Mouse (Mus musculus) gastrocnemius, postnatal 4 days (tissue): ENCODE measurements at regions not wholly inside any gene's neighbourhood (a gene's known extent, or its start where the extent isn't known, plus 50 kb on each side); places are given as distances from the start of the nearest gene placed in this dataset.
"Not testable (repeated sequence)": the region's sequence is repeated elsewhere in the genome, so short reads cannot be mapped to it uniquely, and the experiment has no call there.

ENCODE experiments used
- DNase-seq, 2 experiments: peaks; one replicate each; pipeline ENCODE4 v3.0.0; 2021 to 2022; ENCODE audit warnings: low spot score in 2 of 2, mixed read lengths in 2 of 2

DNA sequence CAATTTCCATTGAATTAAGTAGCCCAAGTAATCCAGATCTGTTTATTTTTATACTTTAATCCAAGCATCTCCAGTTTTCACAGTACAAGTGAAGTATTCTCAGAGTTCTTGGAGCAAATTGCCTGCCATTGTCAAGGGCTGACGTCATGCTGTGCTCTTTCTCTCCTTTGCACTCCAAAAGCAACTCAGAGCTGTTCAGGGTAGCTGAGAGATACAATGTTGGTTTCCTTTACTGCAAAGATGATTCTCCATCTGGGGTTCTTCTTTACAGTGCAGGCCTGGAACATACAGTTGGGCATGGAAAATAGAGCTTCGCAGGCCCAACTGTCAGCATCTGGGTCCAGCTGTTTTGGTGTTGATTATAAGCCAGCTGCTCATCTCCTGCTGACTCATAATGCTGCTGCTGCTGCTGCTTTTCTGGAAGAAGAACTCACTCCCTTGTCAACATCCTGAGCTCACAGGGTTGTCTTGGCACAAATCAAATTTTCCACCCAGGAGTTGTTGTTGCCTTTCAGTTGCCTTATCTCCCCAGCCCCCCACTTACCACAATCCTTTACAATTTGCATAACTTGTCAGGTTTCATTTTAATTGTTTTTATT, 454.7 kb upstream of the Slc5a7 start:
- peak in 1 of 2 experiments; percentile 8 for DNase-seq

DNA sequence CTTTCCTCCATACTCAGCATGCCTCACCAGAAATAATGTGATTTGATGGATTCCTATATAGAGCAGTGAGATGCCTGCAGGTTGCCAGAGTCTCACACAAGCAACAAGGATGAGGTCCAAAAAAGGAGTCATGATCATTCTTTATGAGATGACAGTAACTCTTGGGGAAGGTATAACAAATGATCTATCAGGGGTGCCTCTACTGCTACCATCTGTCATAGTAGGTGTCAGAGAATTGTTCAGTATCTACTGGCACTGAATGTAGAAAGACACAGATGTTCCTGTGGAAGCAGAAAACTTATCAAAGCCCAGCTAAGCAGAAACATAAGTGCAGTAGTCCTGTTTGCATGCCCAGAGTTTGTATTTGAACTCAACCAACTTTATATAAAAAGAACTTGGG, 454.1 kb upstream of the Slc5a7 start:
- DNase-seq = no peak

DNA sequence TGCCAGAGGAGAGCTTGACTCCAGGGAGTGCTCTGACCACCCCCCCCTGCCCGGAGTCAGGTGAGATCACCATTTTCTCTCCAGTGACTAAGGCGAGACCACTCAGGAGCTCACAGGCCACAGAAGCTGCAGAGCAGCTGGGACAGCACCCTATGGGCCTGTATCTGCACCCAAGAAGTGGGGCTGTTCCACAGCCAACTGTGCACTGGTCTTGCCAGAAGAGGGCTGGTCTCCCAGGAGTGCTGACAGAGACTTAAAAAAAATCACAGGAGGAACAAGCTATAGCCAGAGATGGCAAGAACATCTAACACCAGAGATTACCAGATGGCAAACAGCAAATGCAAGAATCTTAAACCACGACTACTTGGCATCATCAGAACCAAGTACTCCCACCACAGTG, 437.0 kb upstream of the Slc5a7 start:
- no peak for DNase-seq

DNA sequence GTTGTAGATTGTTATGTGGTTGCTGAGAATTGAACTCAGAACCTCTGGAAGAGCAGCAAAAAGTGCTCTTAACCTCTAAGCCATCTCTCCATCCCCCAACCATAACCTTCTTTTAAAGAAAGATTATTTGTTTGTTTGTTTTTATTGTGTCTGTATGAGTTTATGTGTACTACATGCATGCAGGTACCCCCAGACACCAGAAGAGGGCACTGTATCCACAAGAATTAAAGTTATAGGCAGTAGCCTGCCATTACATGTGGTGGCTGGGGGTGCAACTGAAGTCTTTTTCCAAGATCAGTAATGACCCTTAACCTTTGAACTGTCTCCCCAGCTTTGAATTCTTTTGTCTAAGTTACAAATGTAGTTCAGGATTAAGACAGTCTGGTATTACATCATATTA, 428.8 kb upstream of the Slc5a7 start:
- DNase-seq = no peak

DNA sequence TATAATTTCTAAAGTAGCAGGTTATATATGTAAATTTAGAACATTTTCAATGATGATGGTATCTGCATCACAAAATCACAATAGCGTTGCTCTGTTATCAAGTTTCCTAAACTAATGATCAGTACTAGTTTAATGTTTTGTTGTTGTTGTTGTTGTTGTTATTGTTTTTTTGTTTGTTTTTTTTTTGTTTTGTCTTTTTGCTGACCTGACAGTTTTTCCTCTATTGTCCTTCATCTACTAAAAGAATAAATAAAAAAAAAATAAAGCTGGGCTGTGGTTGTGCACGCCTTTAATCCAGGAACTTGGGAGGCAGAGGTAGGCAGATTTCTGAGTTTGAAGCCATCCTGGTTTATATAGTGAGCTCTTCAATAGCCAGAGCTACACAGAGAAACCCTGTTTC, 427.9 kb upstream of the Slc5a7 start:
- no peak for DNase-seq

DNA sequence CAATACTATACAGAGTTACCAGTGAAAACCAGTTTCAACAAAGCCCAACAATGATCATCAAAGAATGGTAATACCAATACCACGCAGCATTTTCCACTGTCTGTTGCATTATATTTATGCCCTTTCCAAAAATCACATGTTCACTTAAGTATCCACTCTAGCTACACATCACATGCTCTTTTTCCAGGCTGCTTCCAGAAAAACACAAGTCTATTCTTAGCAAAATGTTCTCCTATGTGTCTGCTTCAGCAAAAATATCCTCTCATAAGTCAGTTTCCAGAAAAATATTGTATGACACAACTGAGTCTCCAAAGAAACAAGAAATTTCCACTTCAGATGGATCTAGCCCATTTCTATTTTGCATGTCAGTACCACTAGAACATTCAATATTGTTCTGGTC, 414.2 kb upstream of the Slc5a7 start:
- DNase-seq = no peak

DNA sequence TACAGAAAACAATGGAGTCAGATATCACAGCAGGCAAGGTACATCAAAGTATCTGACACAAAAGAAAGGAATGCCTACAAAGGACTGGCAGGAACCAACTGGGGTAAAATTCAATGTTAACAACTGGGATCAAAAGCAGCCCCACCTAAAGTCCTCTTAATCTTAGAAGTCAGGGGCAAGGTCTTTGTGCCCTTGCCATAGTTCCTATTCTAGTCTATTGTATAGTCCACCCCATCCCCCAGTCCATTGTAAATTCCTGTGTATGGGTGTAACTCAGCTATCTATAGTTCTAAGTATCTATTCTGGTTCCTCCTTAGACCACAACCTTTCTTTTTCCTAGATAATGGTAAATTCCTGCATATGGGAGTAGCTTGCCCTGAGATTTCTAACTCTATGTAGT, 409.0 kb upstream of the Slc5a7 start:
- not testable (repeated sequence) for DNase-seq

DNA sequence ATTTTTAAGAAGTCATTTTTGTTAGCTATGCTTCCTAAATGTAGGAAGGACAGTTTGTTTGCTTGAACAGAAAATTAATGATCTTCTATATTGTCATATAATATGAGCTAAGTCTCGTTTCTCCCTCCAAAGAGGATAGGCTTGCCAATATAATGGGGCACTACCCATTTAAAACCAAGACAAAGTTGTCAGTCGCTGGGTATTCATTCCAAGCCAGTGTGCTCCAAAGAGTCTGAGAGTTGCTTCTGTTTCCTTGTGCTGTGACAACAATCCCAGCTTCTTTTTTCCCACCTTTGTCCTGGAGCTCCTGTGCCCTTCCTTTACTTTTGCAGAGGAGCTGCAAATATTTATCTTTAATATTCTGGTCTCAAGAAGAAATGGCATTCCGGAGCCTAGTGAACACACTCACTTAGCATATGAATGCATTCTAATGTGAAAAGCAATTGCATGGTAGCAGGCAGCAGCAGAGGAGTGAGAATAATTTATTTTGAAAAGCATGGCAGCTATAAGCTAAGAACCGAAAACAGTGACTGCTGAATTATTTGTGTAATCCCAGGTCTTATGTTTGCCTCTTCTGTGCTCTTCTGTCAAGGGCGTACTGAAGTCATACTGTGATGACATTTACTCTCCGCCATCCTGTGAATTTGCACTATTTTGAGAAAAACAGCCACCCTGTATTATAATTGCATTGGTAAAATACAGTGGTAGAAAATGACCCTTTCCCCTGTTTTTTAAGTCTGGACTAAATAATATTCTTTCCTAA, 402.7 kb upstream of the Slc5a7 start:
- DNase-seq = no peak

DNA sequence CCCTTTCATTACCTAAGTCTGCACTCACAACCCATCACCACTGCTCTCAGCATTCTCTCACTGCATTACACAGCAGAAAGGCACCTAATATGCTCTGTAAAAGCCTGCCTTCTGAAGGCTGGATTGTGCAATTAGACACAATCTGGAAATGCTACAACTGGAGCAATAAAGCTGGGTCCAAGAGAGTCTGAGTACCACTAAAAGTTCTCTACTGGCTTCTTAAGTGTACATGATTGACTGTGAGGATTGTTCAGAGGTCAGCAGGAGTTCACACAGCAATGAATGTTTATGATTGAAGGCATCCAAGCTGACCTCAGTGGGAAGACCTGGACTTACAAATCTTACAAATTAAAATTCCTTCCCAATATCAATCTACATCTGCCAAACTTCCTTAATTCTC, 395.8 kb upstream of the Slc5a7 start:
- DNase-seq = no peak

DNA sequence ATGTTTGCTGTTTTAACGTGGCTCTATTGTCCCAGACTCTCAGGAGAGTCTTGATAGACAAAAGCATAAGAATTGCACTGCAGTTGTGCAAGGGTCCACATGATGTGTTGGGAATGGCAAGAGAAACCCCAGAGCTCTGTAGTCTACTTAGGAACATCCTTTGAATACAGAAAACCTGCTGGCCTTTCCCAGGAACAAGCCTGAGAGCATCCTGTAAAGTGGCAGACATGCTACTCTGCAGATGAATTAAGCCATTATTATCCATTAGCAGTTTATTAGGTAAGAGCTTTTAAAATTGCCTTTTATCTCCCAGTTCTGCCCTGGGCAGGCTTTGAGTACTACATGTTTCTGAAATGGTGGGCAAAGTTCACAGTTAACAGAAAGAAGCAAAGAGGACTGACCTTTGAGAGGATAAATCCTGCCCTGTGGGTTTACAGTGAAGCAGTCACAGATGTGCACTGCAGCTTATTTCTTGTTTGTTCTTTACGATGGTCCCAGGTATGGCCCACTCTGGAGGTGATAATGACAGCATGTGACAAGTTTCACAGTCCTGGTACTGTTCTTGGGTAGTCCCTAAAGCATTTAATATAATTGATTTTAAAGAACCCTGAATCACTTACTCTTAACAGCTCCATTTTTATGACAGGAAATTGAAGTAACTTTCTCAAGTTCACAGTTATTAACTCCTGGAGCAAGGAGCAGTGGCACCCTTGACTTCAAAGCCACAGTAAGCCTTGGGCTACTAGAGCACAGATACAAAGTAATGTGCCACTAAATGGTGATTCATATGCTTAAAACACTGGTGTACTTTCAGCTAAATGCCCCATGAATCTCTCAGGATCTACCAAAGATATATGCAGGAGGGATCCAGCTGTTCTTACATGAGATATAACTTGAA, 386.6 kb upstream of the Slc5a7 start:
- DNase-seq = no peak

DNA sequence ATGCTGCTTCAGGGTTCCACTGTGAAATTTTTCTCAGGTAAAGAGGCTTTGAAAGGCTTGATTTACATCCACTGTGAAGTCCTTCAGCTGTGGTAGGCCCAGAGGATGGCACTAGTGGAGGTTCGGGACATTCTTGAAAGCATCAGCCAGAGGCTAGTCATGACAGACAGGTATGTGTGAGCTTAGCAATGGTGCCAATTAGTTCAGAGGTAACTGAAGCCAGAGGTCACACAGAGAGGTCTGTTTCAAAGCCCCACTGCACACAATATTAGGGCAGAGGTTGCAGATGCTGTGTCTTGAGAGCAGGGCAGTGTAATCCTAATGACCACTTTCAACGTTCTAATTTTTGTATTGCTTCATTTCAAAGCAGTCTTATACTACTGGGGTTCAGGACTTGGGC, 379.3 kb upstream of the Slc5a7 start:
- no peak for DNase-seq

DNA sequence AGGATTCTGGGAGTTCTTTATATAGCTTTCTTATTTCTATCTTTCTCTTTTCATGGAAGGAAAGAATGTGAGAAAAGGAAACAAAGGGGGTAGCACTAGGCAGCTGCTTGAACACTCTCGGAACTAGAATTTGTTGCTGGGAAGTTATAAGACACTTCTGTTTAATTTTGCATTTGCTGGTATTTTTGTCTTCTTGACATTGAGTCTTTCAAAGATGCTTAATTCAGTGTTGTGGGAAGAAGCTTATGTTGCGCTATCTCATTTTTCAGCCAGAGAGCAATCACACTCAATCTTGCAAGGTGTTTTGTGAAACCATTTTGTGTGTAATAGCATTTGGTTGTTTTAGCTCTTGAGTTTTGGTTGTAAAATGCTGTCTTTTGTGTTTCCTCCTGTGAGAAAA, 370.7 kb upstream of the Slc5a7 start:
- no peak for DNase-seq

DNA sequence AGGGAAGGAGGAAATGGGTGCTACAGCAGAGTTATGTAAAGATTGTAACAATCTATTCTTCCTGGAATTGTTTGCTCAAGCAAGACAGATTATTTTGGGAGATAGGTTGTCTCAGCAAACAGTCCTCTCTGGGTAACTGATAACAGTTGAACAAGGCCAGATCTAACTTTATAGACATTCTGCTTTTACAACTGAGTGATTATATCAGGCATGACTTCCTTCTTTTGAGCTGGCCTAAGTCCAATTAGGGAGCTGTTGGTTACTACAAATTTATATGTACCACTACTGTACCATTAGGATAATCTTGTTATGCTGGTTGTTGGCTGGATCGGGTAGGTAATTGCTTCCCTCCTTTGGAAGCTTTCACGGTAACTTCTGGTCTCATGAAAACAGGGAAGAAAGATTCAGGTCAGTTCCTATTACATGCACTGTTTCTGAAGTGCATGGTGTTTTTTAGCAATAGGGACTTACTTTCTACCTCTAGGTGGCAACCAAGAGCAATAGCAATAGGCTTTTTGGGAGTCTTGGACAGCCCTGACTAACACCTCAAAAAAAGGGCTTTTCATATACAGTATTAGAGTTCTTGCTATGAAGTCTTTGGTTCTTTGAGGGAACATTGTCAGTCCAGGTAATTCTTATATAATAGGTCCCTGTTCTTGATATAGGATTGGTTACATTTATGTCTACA, 363.9 kb upstream of the Slc5a7 start:
- no peak for DNase-seq

DNA sequence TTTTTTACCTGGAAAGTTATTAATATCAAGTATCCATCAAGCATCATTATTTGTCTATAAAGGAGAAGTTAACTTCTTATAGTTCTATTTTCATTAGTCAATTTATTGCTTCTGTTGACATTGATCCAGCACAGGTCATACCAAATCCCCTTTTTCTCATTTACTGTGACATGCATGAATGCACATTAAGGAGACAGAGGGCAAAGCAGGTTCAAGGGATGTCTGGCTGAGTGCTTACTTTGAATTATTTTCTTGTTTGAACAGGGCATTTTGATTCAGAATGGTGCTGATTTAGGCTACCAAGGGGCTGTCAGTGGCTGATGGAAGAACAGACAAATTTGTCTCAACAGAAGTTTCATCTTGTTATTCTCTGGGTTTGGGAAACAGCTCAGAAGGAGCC, 357.7 kb upstream of the Slc5a7 start:
- no peak for DNase-seq
